23 mouse cellular contexts compared by ENCODE assay signal in the genomic region with DNA sequence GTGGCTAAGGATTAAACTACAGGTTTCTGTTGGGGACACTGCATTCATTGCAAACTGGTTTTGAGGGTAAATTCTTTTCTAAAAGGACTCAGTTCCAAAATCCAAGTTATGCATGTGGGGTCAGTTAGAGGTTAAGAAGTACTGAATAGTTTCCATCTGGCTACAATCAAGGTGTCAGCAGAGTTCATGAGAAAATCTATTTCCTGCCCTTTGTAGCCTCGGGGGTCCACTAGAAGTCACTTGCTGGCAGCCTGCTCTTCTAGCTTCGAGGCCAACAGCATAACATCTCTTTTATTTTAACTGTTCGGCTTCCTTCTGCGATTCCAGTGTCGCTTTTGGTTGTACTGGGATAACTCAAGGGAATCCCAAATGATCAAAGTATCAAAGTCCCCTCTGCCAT.
DNase-seq lines count a peak whose midpoint lies in the region; ATAC-seq lines count a peak whose summit lies in the region.
"Had no signal": no experiment of that assay in that cellular context is flagged by ENCODE, and none has a peak within 500 bp of the region (broad histone marks: within the 10 kb centered on the region; RNA-seq: fewer than 3 reads in every experiment).

No protein-coding gene starts in this region.

- no peak overlapping the region for H3K9ac ChIP-seq in hindbrain, embryonic 11.5 days (ENCODE audit: low read depth, low read length)
- H3K9ac ChIP-seq in hindbrain, embryonic 13.5 days = no peak overlapping the region
- H3K9ac ChIP-seq in embryonic facial prominence, embryonic 14.5 days (ENCODE audit: low read depth, low read length) = no peak overlapping the region
- H3K9ac ChIP-seq: heart, embryonic 13.5 days; hindbrain, embryonic 15.5 days; neural tube, embryonic 13.5 days had no signal

- H3K4me1 ChIP-seq in hindbrain, embryonic 11.5 days (replicated peaks; ENCODE audit: control insufficient read depth, insufficient read depth, low read length) = no peaks in the 10 kb centered on the region
- no peaks in the 10 kb centered on the region for H3K4me1 ChIP-seq in hindbrain, embryonic 13.5 days (replicated peaks)
- no peaks in the 10 kb centered on the region for H3K4me1 ChIP-seq in embryonic facial prominence, embryonic 14.5 days (ENCODE audit: control insufficient read depth, insufficient read depth, low read length)
- H3K4me1 ChIP-seq in limb, embryonic 10.5 days = peaks cover 9% of the 10 kb centered on the region; the same call in 1 of the 2 replicates
- H3K4me1 ChIP-seq: heart, embryonic 13.5 days; hindbrain, embryonic 15.5 days; midbrain, embryonic 10.5 days; neural tube, embryonic 13.5 days had no signal

- H3K9me3 ChIP-seq in hindbrain, embryonic 11.5 days (ENCODE audit: control insufficient read depth, low read length) = no peaks in the 10 kb centered on the region
- H3K9me3 ChIP-seq in hindbrain, embryonic 13.5 days = no peaks in the 10 kb centered on the region
- H3K9me3 ChIP-seq in embryonic facial prominence, embryonic 14.5 days (ENCODE audit: control insufficient read depth, low read length) = no peaks in the 10 kb centered on the region
- no peaks in the 10 kb centered on the region for H3K9me3 ChIP-seq in limb, embryonic 10.5 days (replicated peaks)
- H3K9me3 ChIP-seq: heart, embryonic 13.5 days; hindbrain, embryonic 15.5 days; midbrain, embryonic 10.5 days; neural tube, embryonic 13.5 days had no signal

- no peaks in the 10 kb centered on the region for H3K36me3 ChIP-seq in hindbrain, embryonic 11.5 days (ENCODE audit: control insufficient read depth, insufficient read depth, low read length)
- H3K36me3 ChIP-seq in hindbrain, embryonic 13.5 days = no peaks in the 10 kb centered on the region
- H3K36me3 ChIP-seq in embryonic facial prominence, embryonic 14.5 days (ENCODE audit: control insufficient read depth, insufficient read depth, low read length) = no peaks in the 10 kb centered on the region
- no peaks in the 10 kb centered on the region for H3K36me3 ChIP-seq in limb, embryonic 10.5 days
- H3K36me3 ChIP-seq: heart, embryonic 13.5 days; hindbrain, embryonic 15.5 days; midbrain, embryonic 10.5 days; neural tube, embryonic 13.5 days had no signal

- H3K27ac ChIP-seq in hindbrain, embryonic 11.5 days (ENCODE audit: low read depth, low read length) = no peak overlapping the region
- H3K27ac ChIP-seq in hindbrain, embryonic 13.5 days = no peak overlapping the region
- H3K27ac ChIP-seq in embryonic facial prominence, embryonic 14.5 days (replicated peaks; ENCODE audit: low read depth, low read length) = no peak overlapping the region
- H3K27ac ChIP-seq in limb, embryonic 10.5 days = no peak overlapping the region
- H3K27ac ChIP-seq: heart, embryonic 13.5 days; hindbrain, embryonic 15.5 days; macrophage; midbrain, embryonic 10.5 days; neural tube, embryonic 13.5 days had no signal

- H3K4me2 ChIP-seq in hindbrain, embryonic 11.5 days (replicated peaks; ENCODE audit: low read depth, low read length) = no peak overlapping the region
- no peak overlapping the region for H3K4me2 ChIP-seq in hindbrain, embryonic 13.5 days
- no peak overlapping the region for H3K4me2 ChIP-seq in embryonic facial prominence, embryonic 14.5 days (ENCODE audit: low read depth, low read length)
- H3K4me2 ChIP-seq: heart, embryonic 13.5 days; hindbrain, embryonic 15.5 days; neural tube, embryonic 13.5 days had no signal

- no peak for ATAC-seq in hindbrain, embryonic 11.5 days (ENCODE audit: low FRiP score)
- no peak for ATAC-seq in hindbrain, embryonic 13.5 days (ENCODE audit: low FRiP score)
- no peak for ATAC-seq in embryonic facial prominence, embryonic 14.5 days (ENCODE audit: low read depth)
- ATAC-seq in inflammation-experienced regulatory T-cells, adult 6 months = no peak
- ATAC-seq: forebrain, embryonic 16.5 days; intestine, postnatal 0 days; midbrain, embryonic 16.5 days had no signal

- peak; percentile 8 for DNase-seq in hindbrain, embryonic 11.5 days (ENCODE audit: low spot score)
- peak; percentile 76 for DNase-seq in embryo, embryonic 10.5 days (ENCODE audit: low spot score)
- peak; percentile 14 for DNase-seq in embryonic facial prominence, embryonic 14.5 days (ENCODE audit: low spot score)
- peak; percentile 32 for DNase-seq in limb, embryonic 10.5 days (ENCODE audit: low spot score)
- DNase-seq in thymus, postnatal 25 days = no peak
- no peak for DNase-seq in lung, postnatal 25 days (ENCODE audit: low spot score)
- DNase-seq: adrenal gland, postnatal 14 days; cerebellum, adult 8-10 months; gastrocnemius, postnatal 25 days; heart, adult 18-20 months; layer of hippocampus, postnatal 36 days; thymus, postnatal 4 days had no signal

- H3K4me3 ChIP-seq in hindbrain, embryonic 11.5 days (ENCODE audit: low read depth, low read length) = no peak overlapping the region
- H3K4me3 ChIP-seq in hindbrain, embryonic 13.5 days = no peak overlapping the region
- no peak overlapping the region for H3K4me3 ChIP-seq in embryonic facial prominence, embryonic 14.5 days (ENCODE audit: low read depth, low read length)
- no peak overlapping the region for H3K4me3 ChIP-seq in limb, embryonic 10.5 days
- H3K4me3 ChIP-seq: heart, embryonic 13.5 days; hindbrain, embryonic 15.5 days; midbrain, embryonic 10.5 days; myocyte; neural tube, embryonic 13.5 days had no signal

- H3K27me3 ChIP-seq in hindbrain, embryonic 11.5 days (ENCODE audit: control insufficient read depth, insufficient read depth, low read length) = no peaks in the 10 kb centered on the region
- H3K27me3 ChIP-seq in hindbrain, embryonic 13.5 days = no peaks in the 10 kb centered on the region
- no peaks in the 10 kb centered on the region for H3K27me3 ChIP-seq in embryonic facial prominence, embryonic 14.5 days (replicated peaks; ENCODE audit: control insufficient read depth, insufficient read depth, low read length)
- no peaks in the 10 kb centered on the region for H3K27me3 ChIP-seq in limb, embryonic 10.5 days (ENCODE audit: low read depth, poor library complexity, severe bottlenecking)
- H3K27me3 ChIP-seq: heart, embryonic 13.5 days; hindbrain, embryonic 15.5 days; neural tube, embryonic 13.5 days had no signal

- WGBS in hindbrain, embryonic 11.5 days = 51% methylated on average over 5 of the region's 5 CpGs
- 69% methylated on average over 5 of the region's 5 CpGs for WGBS in hindbrain, embryonic 13.5 days
- 24% methylated on average over 5 of the region's 5 CpGs for WGBS in embryonic facial prominence, embryonic 14.5 days
- 29% methylated on average over 5 of the region's 5 CpGs for WGBS in limb, embryonic 10.5 days

Comparison
In these comparisons a context has a peak if more than half of its experiments do, and no peak if none do; other contexts are left out.
1. DNase-seq: peak in hindbrain, embryonic 11.5 days (single experiment), embryo, embryonic 10.5 days (single experiment), embryonic facial prominence, embryonic 14.5 days (single experiment) and limb, embryonic 10.5 days (single experiment); none in thymus, postnatal 25 days (single experiment) and lung, postnatal 25 days (single experiment).